Mouse (Mus musculus) T-helper 2 cell (primary cell): ENCODE data around the gene Ano9.

Experiments
- in situ Hi-C: fragments of 300-600 bp; cut with MboI, MseI; formaldehyde crosslinking; loops from one replicate; pipeline ENCODE4 v1.15.1; 2025; ENCODE audit warnings: high pct_unique_total_duplicates

The Ano9 gene

GRCm38 (mm10) chr7:141099911-141100691 lies 17.5 kb downstream of the Ano9 start, which contains the start of gene Sigirr:
TSS of gene Sigirr (minus strand) at chr7:141100572.
- in situ Hi-C loops = no loop called here

- in situ Hi-C loops = no loop called here
Observed at GRCm38 (mm10) chr7:141097177-141097576, 20.4 kb downstream of the Ano9 start.

- in situ Hi-C loops = no loop called here
Observed at GRCm38 (mm10) chr7:141096649-141097056, 21.0 kb downstream of the Ano9 start.

GRCm38 (mm10) chr7:141096021-141096420 lies 21.6 kb downstream of the Ano9 start:
- in situ Hi-C loops = no loop called here

- in situ Hi-C loops = loop anchor here (5.0 kb wide), 2 partner anchors 38 to 73 kb away; no protein-coding TSS in a partner anchor
Observed at GRCm38 (mm10) chr7:141094487-141095205, 23.0 kb downstream of the Ano9 start.

GRCm38 (mm10) chr7:141093950-141094349 lies 23.7 kb downstream of the Ano9 start:
- in situ Hi-C loops = loop anchor here (5.0 kb wide), 2 partner anchors 38 to 73 kb away; no protein-coding TSS in a partner anchor

- in situ Hi-C loops = loop anchor here (5.0 kb wide), 2 partner anchors 40 to 75 kb away; no protein-coding TSS in a partner anchor
Observed at GRCm38 (mm10) chr7:141092051-141092735, 25.4 kb downstream of the Ano9 start.

- in situ Hi-C loops = loop anchor here (5.0 kb wide), 2 partner anchors 42 to 77 kb away; no protein-coding TSS in a partner anchor
Observed at GRCm38 (mm10) chr7:141090228-141090627, 27.4 kb downstream of the Ano9 start.

GRCm38 (mm10) chr7:141088473-141088872 lies 29.1 kb downstream of the Ano9 start:
- in situ Hi-C loops = no loop called here

- in situ Hi-C loops = no loop called here
Observed at GRCm38 (mm10) chr7:141087894-141088293, 29.7 kb downstream of the Ano9 start.

- in situ Hi-C loops = no loop called here
Observed at GRCm38 (mm10) chr7:141079481-141080449, 37.8 kb downstream of the Ano9 start.

- in situ Hi-C loops = no loop called here
Observed at GRCm38 (mm10) chr7:141078876-141079275, 38.7 kb downstream of the Ano9 start.

GRCm38 (mm10) chr7:141077841-141078240 lies 39.8 kb downstream of the Ano9 start, which contains the start of gene Pkp3:
TSS of gene Pkp3 (plus strand) at chr7:141078218.
- in situ Hi-C loops = no loop called here

- in situ Hi-C loops = no loop called here
Observed at GRCm38 (mm10) chr7:141073782-141074181, 43.8 kb downstream of the Ano9 start.

- in situ Hi-C loops = no loop called here
Observed at GRCm38 (mm10) chr7:141072017-141072745, 45.4 kb downstream of the Ano9 start.

GRCm38 (mm10) chr7:141070058-141070862 lies 47.3 kb downstream of the Ano9 start:
- in situ Hi-C loops = no loop called here

- in situ Hi-C loops = no loop called here
Observed at GRCm38 (mm10) chr7:141068351-141068750, 49.3 kb downstream of the Ano9 start.

GRCm38 (mm10) chr7:141064576-141064975 lies 53.0 kb downstream of the Ano9 start:
- in situ Hi-C loops = no loop called here

- in situ Hi-C loops = no loop called here
Observed at GRCm38 (mm10) chr7:141064175-141064574, 53.4 kb downstream of the Ano9 start.
